13 mouse cellular contexts compared by ENCODE assay signal in genomic region chr6:28783082-28783647, GRCm38 (mm10). TPM values are rescaled to one million over a fixed set of nuclear protein-coding genes. Genes with fewer than 3 reads are reported as not detected.
DNase-seq lines count a peak whose midpoint lies in the region; ATAC-seq lines count a peak whose summit lies in the region.
"Had no signal": no experiment of that assay in that cellular context is flagged by ENCODE, and none has a peak within 500 bp of the region (broad histone marks: within the 10 kb centered on the region; RNA-seq: fewer than 3 reads in every experiment).

No protein-coding gene starts in this region.

- peak overlapping the region; percentile 37; the same call in 1 of the 2 replicates for H3K27ac ChIP-seq in heart, embryonic 12.5 days (ENCODE audit: poor library complexity, severe bottlenecking)
- H3K27ac ChIP-seq in embryonic facial prominence, embryonic 10.5 days (replicated peaks), result peak overlapping the region; percentile 35
- H3K27ac ChIP-seq in midbrain, embryonic 11.5 days (ENCODE audit: low read depth, low read length), result peak overlapping the region; percentile 73
- H3K27ac ChIP-seq: kidney, postnatal 0 days; limb, embryonic 12.5 days had no signal

- intact Hi-C loops in heart, postnatal 25 days (cut with DNase I), result no loop called here

- H3K36me3 ChIP-seq in heart, embryonic 12.5 days, result no peaks in the 10 kb centered on the region
- H3K36me3 ChIP-seq in embryonic facial prominence, embryonic 10.5 days (replicated peaks), result no peaks in the 10 kb centered on the region
- no peaks in the 10 kb centered on the region for H3K36me3 ChIP-seq in midbrain, embryonic 11.5 days (ENCODE audit: control insufficient read depth, insufficient read depth, low read length)
- H3K36me3 ChIP-seq: limb, embryonic 12.5 days had no signal

- no peaks in the 10 kb centered on the region for H3K27me3 ChIP-seq in heart, embryonic 12.5 days (replicated peaks)
- no peaks in the 10 kb centered on the region for H3K27me3 ChIP-seq in embryonic facial prominence, embryonic 10.5 days (replicated peaks; ENCODE audit: low read depth, poor library complexity, severe bottlenecking)
- no peaks in the 10 kb centered on the region for H3K27me3 ChIP-seq in midbrain, embryonic 11.5 days (ENCODE audit: control insufficient read depth, insufficient read depth, low read length)
- H3K27me3 ChIP-seq: limb, embryonic 12.5 days had no signal

- no peak overlapping the region for H3K9ac ChIP-seq in heart, embryonic 12.5 days
- H3K9ac ChIP-seq in midbrain, embryonic 11.5 days (ENCODE audit: low read length), result peak overlapping the region; percentile 29; the same call in 1 of the 2 replicates
- H3K9ac ChIP-seq: limb, embryonic 12.5 days had no signal

- 62% methylated on average over 4 of the region's 4 CpGs for WGBS in heart, embryonic 12.5 days
- 64% methylated on average over 4 of the region's 4 CpGs for WGBS in embryonic facial prominence, embryonic 10.5 days
- WGBS in midbrain, embryonic 11.5 days, result 51% methylated on average over 4 of the region's 4 CpGs

- no peaks in the 10 kb centered on the region for H3K9me3 ChIP-seq in heart, embryonic 12.5 days (replicated peaks)
- H3K9me3 ChIP-seq in embryonic facial prominence, embryonic 10.5 days, result no peaks in the 10 kb centered on the region
- no peaks in the 10 kb centered on the region for H3K9me3 ChIP-seq in midbrain, embryonic 11.5 days (ENCODE audit: control insufficient read depth, low read length)
- H3K9me3 ChIP-seq: limb, embryonic 12.5 days had no signal

- peaks cover 51% of the 10 kb centered on the region for H3K4me1 ChIP-seq in heart, embryonic 12.5 days (replicated peaks)
- H3K4me1 ChIP-seq in embryonic facial prominence, embryonic 10.5 days, result peaks cover 16% of the 10 kb centered on the region
- H3K4me1 ChIP-seq in midbrain, embryonic 11.5 days (ENCODE audit: control insufficient read depth, insufficient read depth, low read length), result peaks cover 20% of the 10 kb centered on the region

- ATAC-seq in heart, embryonic 12.5 days (ENCODE audit: insufficient number of reproducible peaks, low FRiP score), result peak; percentile 44; the same call in 1 of the 2 replicates
- peak; percentile 90 for ATAC-seq in midbrain, embryonic 11.5 days (ENCODE audit: low FRiP score)
- ATAC-seq: inflammation-experienced regulatory T-cells, adult 6 months had no signal

- no peak overlapping the region for H3K4me3 ChIP-seq in heart, embryonic 12.5 days
- H3K4me3 ChIP-seq in embryonic facial prominence, embryonic 10.5 days, result no peak overlapping the region
- no peak overlapping the region for H3K4me3 ChIP-seq in midbrain, embryonic 11.5 days (ENCODE audit: low read depth, low read length)
- H3K4me3 ChIP-seq: limb, embryonic 12.5 days had no signal

- no peak for DNase-seq in heart, postnatal 25 days (ENCODE audit: low spot score)
- peak; percentile 57 for DNase-seq in Muller cell, postnatal 12 days (ENCODE audit: inconsistent ontology term)
- DNase-seq in embryonic facial prominence, embryonic 10.5 days (ENCODE audit: low spot score), result no peak
- DNase-seq in midbrain, embryonic 11.5 days (ENCODE audit: low spot score, missing footprints), result peak; percentile 89
- no peak for DNase-seq in adrenal gland, adult 8-10 months
- no peak for DNase-seq in layer of hippocampus, adult 8-10 months (ENCODE audit: low spot score in 2 of 2)
- DNase-seq: adrenal gland, postnatal 10 days; cerebellum, adult 11 months; right cerebral cortex, adult 18-20 months had no signal

- no peak overlapping the region for H3K4me2 ChIP-seq in heart, embryonic 12.5 days
- no peak overlapping the region for H3K4me2 ChIP-seq in midbrain, embryonic 11.5 days
- H3K4me2 ChIP-seq: limb, embryonic 12.5 days had no signal

RNA-seq across cellular contexts. Expression of gene Lrrc4, which starts 48.4 kb away (rescaled TPM):
- polyA plus RNA-seq in heart, embryonic 12.5 days (2016; fragmentation: Nextera tagmentation; extraction: Ambion mirVana), result 0.51 and 0.58 TPM in 2 replicates
- total RNA-seq in heart, postnatal 25 days (2021), result under 1 TPM; 0.23 to 0.36 TPM
- polyA plus RNA-seq in embryonic facial prominence, embryonic 10.5 days (2016; fragmentation: Nextera tagmentation; extraction: Ambion mirVana), result 0.79 and 0.98 TPM in 2 replicates
- polyA plus RNA-seq in midbrain, embryonic 11.5 days (2014; fragmentation: Nextera tagmentation; extraction: Ambion mirVana), result 2.2 and 2.7 TPM in 2 replicates
- total RNA-seq in adrenal gland, adult 8-10 months (2022), result 1 to 10 TPM; 5.9 to 8.0 (median 7.1) TPM
- 10 to 100 TPM; 89.1 to 97.1 (median 91.5) TPM for total RNA-seq in layer of hippocampus, adult 8-10 months (2022)

Comparison
In these comparisons a context has a peak if more than half of its experiments do, and no peak if none do; other contexts are left out.
1. DNase-seq: peak in Muller cell, postnatal 12 days (single experiment) and midbrain, embryonic 11.5 days (single experiment); none in heart, postnatal 25 days (single experiment), embryonic facial prominence, embryonic 10.5 days (single experiment), adrenal gland, adult 8-10 months (single experiment) and layer of hippocampus, adult 8-10 months (0 of 2).
2. RNA of gene Lrrc4, which starts 48.4 kb away (total RNA-seq): 89.1 to 97.1 TPM in layer of hippocampus, adult 8-10 months; 5.9 to 8.0 TPM in adrenal gland, adult 8-10 months and 0.23 to 0.36 TPM in heart, postnatal 25 days; every median in the first group is over 10 times any median in the second.
3. Peak in every context shown above with its lines, with median percentiles within 50 percentile points of each other: H3K27ac ChIP-seq.